In the genomic region with DNA sequence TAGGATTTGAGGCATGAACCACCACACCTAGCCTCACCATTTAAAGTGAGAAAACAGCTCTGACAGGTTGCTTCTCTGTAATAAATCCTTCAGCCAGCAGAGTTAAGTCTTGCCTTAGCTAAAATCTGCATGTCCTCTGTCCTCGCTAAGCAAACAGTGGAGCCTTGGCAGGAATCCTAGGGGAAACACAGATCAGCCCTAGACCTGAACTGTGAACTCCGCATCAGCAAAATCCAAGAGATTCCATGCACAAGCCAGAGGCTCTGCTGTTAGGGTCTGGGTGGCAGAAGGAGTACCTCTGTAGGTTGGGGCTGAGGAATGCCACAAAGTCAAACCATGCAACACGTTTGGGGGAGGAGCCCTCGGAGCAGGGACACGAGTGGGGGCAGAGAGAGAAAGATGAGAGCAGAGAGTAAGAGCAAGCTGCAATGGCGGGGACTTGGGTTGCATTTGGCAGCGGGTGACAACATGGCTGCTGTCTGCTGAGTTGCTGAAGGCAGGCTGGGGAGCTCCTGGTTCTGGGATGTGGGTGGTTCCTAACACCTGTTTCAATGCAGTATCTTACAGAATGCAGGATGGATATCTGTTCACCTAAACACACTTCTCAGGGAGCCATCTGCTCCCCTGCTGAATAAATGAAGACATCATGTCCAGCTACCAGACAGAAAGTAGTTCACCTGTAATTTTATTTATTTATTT, we compare ENCODE assay signal across 25 mouse cellular contexts. TPM values are rescaled to one million over a fixed set of nuclear protein-coding genes. Genes with fewer than 3 reads are reported as not detected.
DNase-seq lines count a peak whose midpoint lies in the region; ATAC-seq lines count a peak whose summit lies in the region.
"Had no signal": no experiment of that assay in that cellular context is flagged by ENCODE, and none has a peak within 500 bp of the region (broad histone marks: within the 10 kb centered on the region; RNA-seq: fewer than 3 reads in every experiment).

No protein-coding gene starts in this region.

- DNase-seq in kidney, adult 11 months = peak; percentile 20
- DNase-seq in kidney, adult 18-20 months = no peak
- peak; percentile 48 for DNase-seq in layer of hippocampus, adult 11-12 months (ENCODE audit: low spot score)
- DNase-seq in layer of hippocampus, postnatal 36 days = no peak
- DNase-seq in right cerebral cortex, adult 18-20 months = peak; percentile 49
- no peak for DNase-seq in right cerebral cortex, postnatal 4 days
- DNase-seq in telencephalon, adult 2 months (ENCODE audit: low read depth, low spot score) = peak; percentile 27
- DNase-seq: adrenal gland, postnatal 14 days; cerebellum, adult 11-12 months; cerebellum, adult 9-11 months; embryo, embryonic 11 days; gastrocnemius, adult 2 months; gastrocnemius, postnatal 36 days; heart, adult 2 months; heart, postnatal 14 days; liver; lung, postnatal 36 days; spleen, adult 18-20 months; thymus, adult 2 months; thymus, postnatal 36 days had no signal

- ATAC-seq in granulocyte monocyte progenitor cell, adult 5-6 weeks (replicated peaks; ENCODE audit: poor library complexity, severe bottlenecking) = no peak
- ATAC-seq: forebrain, embryonic 14.5 days; inflammation-experienced regulatory T-cells, adult 6 months; midbrain, embryonic 16.5 days; Patski had no signal

RNA-seq across cellular contexts. Expression of a gene that starts 26.4 kb away (rescaled TPM):
- 10 to 100 TPM; 26.2 to 27.2 TPM for total RNA-seq in layer of hippocampus, postnatal 36 days (2021)
- 16.7 and 34.8 TPM in 2 replicates for total RNA-seq in granulocyte monocyte progenitor cell, adult 5-6 weeks (2014; fragmentation: Nextera tagmentation)
- total RNA-seq in granulocyte monocyte progenitor cell, adult 5-6 weeks (2017) = 8.2 and 12.7 TPM in 2 replicates

Comparison
In these comparisons a context has a peak if more than half of its experiments do, and no peak if none do; other contexts are left out.
1. DNase-seq: peak in kidney, adult 11 months (single experiment), layer of hippocampus, adult 11-12 months (single experiment), right cerebral cortex, adult 18-20 months (single experiment) and telencephalon, adult 2 months (single experiment); none in kidney, adult 18-20 months (single experiment), layer of hippocampus, postnatal 36 days (0 of 2) and right cerebral cortex, postnatal 4 days (single experiment).